Mouse (Mus musculus): ENCODE measurements around the gene Zfp37. TPM values are rescaled to one million over a fixed set of nuclear protein-coding genes. Genes with fewer than 3 reads are reported as not detected.
A peak's percentile ranks its signal among the peaks of the same experiment; 100 is the strongest.

The Zfp37 gene
- polyA plus RNA-seq (2012; rRNA removed), result 0.26 and 0.50 TPM in 2 replicates

GRCm38 (mm10) chr4:62230769-62231168 lies at the start of gene Zfp37:
Gene Zfp37, minus strand, starts transcription at chr4:62231047.
- WGBS, result 74% methylated on average over 13 of the region's 13 CpGs
- H3K4me3 ChIP-seq (ENCODE audit: insufficient read depth, low read depth, low read length), result no peak within 1 kb of the TSS
- H3K27me3 ChIP-seq (replicated peaks; ENCODE audit: control insufficient read depth, insufficient read depth, low read length), result no peaks in the 10 kb centered on the region
- H3K4me1 ChIP-seq (ENCODE audit: control insufficient read depth, insufficient read depth, low read length), result no peaks in the 10 kb centered on the region
- TF ChIP-seq POLR2A (IDR thresholded peaks at IDR 0.05; ENCODE audit: low read depth, low read length) (no peak), CTCF (conservative IDR thresholded peaks at IDR 0.05; ENCODE audit: insufficient read depth, insufficient read length, low read depth, low read length) (peak; percentile 30; the same call in 1 of the 2 replicates)
- H3K27ac ChIP-seq (ENCODE audit: insufficient read depth, low read depth, low read length), result no peak within 1 kb of the TSS
- no peaks in the 10 kb centered on the region for H3K36me3 ChIP-seq (ENCODE audit: control insufficient read depth, insufficient read depth, low read length)
- no peak for DNase-seq

DNA sequence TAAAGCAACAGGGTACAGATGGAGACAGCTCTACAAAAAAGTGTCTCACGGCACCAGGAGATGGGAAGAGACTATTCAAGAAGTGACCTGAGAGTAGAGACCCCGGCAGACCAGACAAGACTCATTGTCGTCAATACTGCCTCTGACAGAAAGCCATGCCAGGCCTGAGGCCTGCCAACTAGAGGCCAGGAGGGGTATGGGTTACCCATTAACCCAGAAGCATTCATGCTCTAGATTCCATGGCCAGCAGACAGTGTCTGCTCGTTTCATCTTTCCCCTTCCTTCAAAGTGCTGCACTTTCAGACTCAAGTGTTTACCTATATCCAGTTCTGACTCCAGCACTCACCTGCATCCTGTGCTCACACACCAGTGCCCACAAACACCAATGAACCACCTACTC lies 47.2 kb upstream of the Zfp37 start:
- peak; percentile 73 for DNase-seq
- no peaks in the 10 kb centered on the region for H3K36me3 ChIP-seq (ENCODE audit: control insufficient read depth, insufficient read depth, low read length)
- no peaks in the 10 kb centered on the region for H3K27me3 ChIP-seq (replicated peaks; ENCODE audit: control insufficient read depth, insufficient read depth, low read length)
- TF ChIP-seq POLR2A (IDR thresholded peaks at IDR 0.05; ENCODE audit: low read depth, low read length) (no peak), CTCF (conservative IDR thresholded peaks at IDR 0.05; ENCODE audit: insufficient read depth, insufficient read length, low read depth, low read length) (peak; percentile 29)
- 45% methylated on average over 4 of the region's 4 CpGs for WGBS
- no peak overlapping the region for H3K27ac ChIP-seq (ENCODE audit: insufficient read depth, low read depth, low read length)
- H3K4me3 ChIP-seq (ENCODE audit: insufficient read depth, low read depth, low read length), result no peak overlapping the region
- H3K4me1 ChIP-seq (ENCODE audit: control insufficient read depth, insufficient read depth, low read length), result peaks cover 6% of the 10 kb centered on the region

DNA sequence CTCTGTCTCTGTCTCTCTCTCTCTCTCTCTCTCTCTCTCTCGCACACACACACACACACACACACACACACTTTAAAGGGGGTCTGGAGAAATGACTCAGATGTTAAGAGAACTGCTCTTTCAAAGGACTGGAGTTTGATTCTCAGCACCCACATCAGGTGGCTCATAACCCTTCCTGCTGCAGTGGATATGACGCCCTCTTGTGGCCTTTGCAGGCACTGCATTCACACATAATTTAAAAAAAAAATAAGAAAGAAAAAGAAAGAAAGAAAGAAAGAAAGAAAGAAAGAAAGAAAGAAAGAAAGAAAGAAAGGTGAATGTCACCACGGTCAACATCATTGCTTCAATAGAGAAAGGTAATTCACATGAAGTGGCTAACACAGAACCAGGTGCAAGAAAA lies 46.4 kb upstream of the Zfp37 start:
- Histone ChIP-seq H3K4me1 (ENCODE audit: control insufficient read depth, insufficient read depth, low read length) (peaks cover 6% of the 10 kb centered on the region), H3K36me3 (ENCODE audit: control insufficient read depth, insufficient read depth, low read length) (no peaks in the 10 kb centered on the region), H3K4me3 (ENCODE audit: insufficient read depth, low read depth, low read length) (no peak overlapping the region), H3K27me3 (replicated peaks; ENCODE audit: control insufficient read depth, insufficient read depth, low read length) (no peaks in the 10 kb centered on the region), H3K27ac (ENCODE audit: insufficient read depth, low read depth, low read length) (no peak overlapping the region)
- DNase-seq, result no peak
- TF ChIP-seq CTCF (conservative IDR thresholded peaks at IDR 0.05; ENCODE audit: insufficient read depth, insufficient read length, low read depth, low read length) (no peak), POLR2A (IDR thresholded peaks at IDR 0.05; ENCODE audit: low read depth, low read length) (no peak)
- 76% methylated on average over 3 of the region's 3 CpGs for WGBS

DNA sequence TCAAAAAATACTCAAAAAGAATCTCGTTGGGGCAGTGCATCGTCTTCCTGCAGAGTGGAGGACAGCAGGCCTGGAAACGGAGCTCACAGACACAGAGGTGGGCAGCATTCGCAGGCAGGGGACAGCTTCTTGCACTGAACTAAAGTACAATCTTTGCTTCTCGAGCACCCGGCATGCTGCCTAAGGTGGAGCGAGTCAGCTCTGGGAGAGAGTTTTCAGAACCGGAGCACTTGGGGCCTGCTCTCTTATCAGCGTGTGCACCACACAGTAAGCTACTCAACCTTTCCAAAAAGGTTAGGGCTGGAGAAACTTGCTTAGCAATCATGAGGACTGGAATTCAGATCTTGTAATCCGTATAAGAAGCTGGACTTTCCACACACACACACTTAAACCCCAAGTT lies 45.8 kb upstream of the Zfp37 start:
- Histone ChIP-seq H3K4me3 (ENCODE audit: insufficient read depth, low read depth, low read length) (no peak overlapping the region), H3K27ac (ENCODE audit: insufficient read depth, low read depth, low read length) (no peak overlapping the region), H3K36me3 (ENCODE audit: control insufficient read depth, insufficient read depth, low read length) (no peaks in the 10 kb centered on the region), H3K27me3 (replicated peaks; ENCODE audit: control insufficient read depth, insufficient read depth, low read length) (no peaks in the 10 kb centered on the region), H3K4me1 (ENCODE audit: control insufficient read depth, insufficient read depth, low read length) (peaks cover 6% of the 10 kb centered on the region)
- DNase-seq, result no peak
- no peak for TF ChIP-seq POLR2A (IDR thresholded peaks at IDR 0.05; ENCODE audit: low read depth, low read length)
- TF ChIP-seq CTCF (conservative IDR thresholded peaks at IDR 0.05; ENCODE audit: insufficient read depth, insufficient read length, low read depth, low read length), result no peak
- WGBS, result 87% methylated on average over 10 of the region's 10 CpGs

GRCm38 (mm10) chr4:62274841-62275536 lies 44.1 kb upstream of the Zfp37 start:
- no peaks in the 10 kb centered on the region for H3K36me3 ChIP-seq (ENCODE audit: control insufficient read depth, insufficient read depth, low read length)
- H3K4me1 ChIP-seq (ENCODE audit: control insufficient read depth, insufficient read depth, low read length), result peaks cover 6% of the 10 kb centered on the region
- H3K27me3 ChIP-seq (replicated peaks; ENCODE audit: control insufficient read depth, insufficient read depth, low read length), result no peaks in the 10 kb centered on the region
- 24% methylated on average over 12 of the region's 12 CpGs for WGBS
- no peak for DNase-seq
- H3K27ac ChIP-seq (ENCODE audit: insufficient read depth, low read depth, low read length), result no peak overlapping the region
- H3K4me3 ChIP-seq (ENCODE audit: insufficient read depth, low read depth, low read length), result no peak overlapping the region
- TF ChIP-seq POLR2A (IDR thresholded peaks at IDR 0.05; ENCODE audit: low read depth, low read length) (no peak), CTCF (conservative IDR thresholded peaks at IDR 0.05; ENCODE audit: insufficient read depth, insufficient read length, low read depth, low read length) (no peak)

GRCm38 (mm10) chr4:62273916-62274315 lies 43.1 kb upstream of the Zfp37 start:
- no peak for DNase-seq
- TF ChIP-seq CTCF (conservative IDR thresholded peaks at IDR 0.05; ENCODE audit: insufficient read depth, insufficient read length, low read depth, low read length) (no peak), POLR2A (IDR thresholded peaks at IDR 0.05; ENCODE audit: low read depth, low read length) (no peak)
- H3K36me3 ChIP-seq (ENCODE audit: control insufficient read depth, insufficient read depth, low read length), result no peaks in the 10 kb centered on the region
- no peaks in the 10 kb centered on the region for H3K27me3 ChIP-seq (replicated peaks; ENCODE audit: control insufficient read depth, insufficient read depth, low read length)
- peaks cover 6% of the 10 kb centered on the region for H3K4me1 ChIP-seq (ENCODE audit: control insufficient read depth, insufficient read depth, low read length)
- H3K27ac ChIP-seq (ENCODE audit: insufficient read depth, low read depth, low read length), result no peak overlapping the region
- H3K4me3 ChIP-seq (ENCODE audit: insufficient read depth, low read depth, low read length), result no peak overlapping the region
- 92% methylated on average over 10 of the region's 10 CpGs for WGBS

- Histone ChIP-seq H3K27ac (ENCODE audit: insufficient read depth, low read depth, low read length) (no peak overlapping the region), H3K4me1 (ENCODE audit: control insufficient read depth, insufficient read depth, low read length) (no peaks in the 10 kb centered on the region; the same call in 1 of the 2 replicates), H3K36me3 (ENCODE audit: control insufficient read depth, insufficient read depth, low read length) (no peaks in the 10 kb centered on the region), H3K27me3 (replicated peaks; ENCODE audit: control insufficient read depth, insufficient read depth, low read length) (no peaks in the 10 kb centered on the region), H3K4me3 (ENCODE audit: insufficient read depth, low read depth, low read length) (no peak overlapping the region)
- DNase-seq, result no peak
- no peak for TF ChIP-seq CTCF (conservative IDR thresholded peaks at IDR 0.05; ENCODE audit: insufficient read depth, insufficient read length, low read depth, low read length)
- TF ChIP-seq POLR2A (IDR thresholded peaks at IDR 0.05; ENCODE audit: low read depth, low read length), result no peak
- WGBS, result 92% methylated on average over 10 of the region's 10 CpGs
Observed at GRCm38 (mm10) chr4:62272696-62273095, 41.8 kb upstream of the Zfp37 start.
